Mouse (Mus musculus) megakaryocyte, embryonic 14.5 days (primary cell): Measurements from ENCODE around the gene Aplf.

ENCODE experiments used
- FLI1 ChIP-seq: IDR thresholded peaks from 2 replicates; pipeline ENCODE4 v1.6.1; 2012; ENCODE audit warnings: low read length, inconsistent platforms, mixed read lengths
- GATA1 ChIP-seq: IDR thresholded peaks from 3 replicates; pipeline ENCODE4 v1.6.1; 2012; ENCODE audit warnings: mixed read lengths, low read length, inconsistent platforms, borderline replicate concordance

GRCm38 (mm10) chr6:87661707-87662106 is 10.3 kb downstream of the Aplf start:
- TF ChIP-seq GATA1 = no peak
- no peak for TF ChIP-seq FLI1
